Mouse (Mus musculus): ENCODE data around the gene Usp6nl.
A peak's percentile ranks its signal among the peaks of the same experiment; 100 is the strongest.

Usp6nl gene

DNA sequence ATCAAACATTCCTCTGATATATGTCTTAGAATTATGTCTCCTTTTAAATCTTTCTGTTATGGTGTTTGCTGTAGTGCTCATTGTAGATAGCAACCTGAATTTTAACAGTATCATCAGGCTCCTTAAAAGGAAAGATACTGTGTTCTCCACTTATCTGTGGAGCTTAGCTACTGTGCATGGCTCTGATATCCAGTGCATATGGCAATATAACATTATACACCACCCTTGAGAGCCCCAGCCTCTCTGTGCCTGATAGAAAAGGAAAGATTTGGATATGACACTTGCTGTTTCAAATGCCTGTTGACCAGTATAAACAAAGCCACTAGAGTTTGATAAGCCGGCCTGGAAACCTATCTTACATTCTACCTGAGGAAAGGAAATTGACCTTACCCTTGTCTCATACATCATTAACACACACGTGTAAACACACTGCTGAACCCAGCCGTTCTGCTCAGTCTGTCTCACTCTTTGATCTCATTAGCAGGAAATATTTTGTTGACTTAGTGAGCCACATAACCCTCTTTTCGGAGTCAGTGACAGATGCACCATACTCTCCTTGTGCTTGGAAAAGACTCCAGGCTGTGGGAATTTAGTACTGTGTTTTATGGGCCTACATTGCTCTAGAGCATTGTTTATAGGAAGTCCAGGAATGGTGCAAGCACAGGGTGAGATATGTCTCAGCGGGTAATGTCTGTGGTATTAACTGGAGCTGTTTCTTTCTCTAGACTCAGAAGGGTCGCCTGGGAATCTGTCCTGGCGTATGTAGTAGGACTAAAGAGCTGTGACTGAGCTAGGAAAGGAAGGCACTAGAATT lies 9.1 kb downstream of the Usp6nl start:
- DNase-seq (ENCODE audit: low read depth, low spot score), result no peak

DNA sequence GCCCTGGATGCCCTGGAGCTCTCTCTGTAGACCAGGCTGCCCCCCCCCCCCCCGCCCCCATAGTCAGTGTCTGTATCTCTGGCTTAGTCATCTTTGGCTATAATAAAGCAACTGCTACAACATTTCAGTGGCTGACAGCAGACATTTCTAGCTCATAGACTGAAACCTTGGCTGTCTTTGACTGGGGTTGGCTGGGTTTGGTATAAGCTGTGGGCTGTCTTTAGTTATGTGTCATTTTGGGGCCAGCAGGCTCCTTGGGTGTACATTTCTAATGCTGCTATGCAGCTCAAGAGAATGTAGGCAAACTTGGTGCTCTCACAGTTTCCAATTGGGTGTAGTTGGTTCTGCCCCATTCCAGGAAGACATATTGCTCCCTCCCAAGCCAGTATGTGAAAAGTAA lies 11.1 kb downstream of the Usp6nl start:
- DNase-seq (ENCODE audit: low read depth, low spot score), result no peak

DNA sequence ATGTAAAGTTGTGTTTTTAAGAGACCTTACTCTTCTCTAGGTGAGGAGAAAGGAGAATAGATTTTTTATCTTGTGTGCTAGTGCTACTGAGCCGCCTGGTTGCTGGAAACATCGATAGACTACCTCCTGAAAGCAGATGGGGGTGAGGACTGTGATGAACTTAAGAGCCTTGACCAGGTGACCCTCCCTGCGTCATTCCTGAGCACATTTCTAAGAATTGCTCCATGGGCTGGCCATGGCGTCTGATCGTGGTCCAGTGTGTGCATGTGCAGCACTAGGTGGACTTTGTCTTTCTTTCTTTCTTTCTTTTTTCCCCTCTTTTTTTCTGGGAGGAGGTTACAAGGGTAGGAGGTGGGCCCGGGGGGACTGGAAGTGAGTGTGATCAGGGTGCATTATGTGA lies 11.5 kb downstream of the Usp6nl start:
- DNase-seq (ENCODE audit: low read depth, low spot score), result no peak

DNA sequence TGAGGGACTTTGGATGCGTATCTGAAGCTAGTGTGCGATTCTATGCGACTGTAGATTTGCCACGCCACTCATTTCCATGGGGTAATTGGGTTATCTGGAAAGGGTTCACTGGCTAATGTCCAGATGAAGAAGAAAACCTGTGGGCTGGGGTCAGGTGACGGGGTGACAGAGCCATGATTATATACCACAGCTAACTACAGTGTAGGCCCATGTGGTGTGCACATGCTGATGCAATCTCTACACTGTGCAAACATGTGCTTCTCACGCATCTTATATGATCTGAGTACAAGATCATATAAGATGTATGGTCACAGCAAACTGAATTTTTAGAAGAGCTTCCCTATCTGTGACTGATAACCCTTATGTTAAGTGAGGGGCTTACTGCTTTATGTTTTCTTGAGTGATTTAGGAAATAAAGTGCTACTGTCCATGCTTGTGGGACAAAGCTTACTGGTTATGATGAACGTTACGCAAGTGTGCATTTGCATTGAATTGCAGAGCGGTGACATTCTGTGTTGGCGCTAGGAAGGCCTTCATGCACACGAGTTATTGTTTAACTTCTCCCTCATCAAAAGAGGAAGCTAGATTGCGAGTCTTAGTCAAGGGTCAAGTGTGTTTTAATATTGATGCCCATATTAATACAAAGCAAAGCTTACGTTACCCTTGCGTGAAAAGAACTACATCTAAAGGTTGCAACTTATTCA lies 12.7 kb downstream of the Usp6nl start:
- peak; percentile 69 for DNase-seq (ENCODE audit: low read depth, low spot score)

DNA sequence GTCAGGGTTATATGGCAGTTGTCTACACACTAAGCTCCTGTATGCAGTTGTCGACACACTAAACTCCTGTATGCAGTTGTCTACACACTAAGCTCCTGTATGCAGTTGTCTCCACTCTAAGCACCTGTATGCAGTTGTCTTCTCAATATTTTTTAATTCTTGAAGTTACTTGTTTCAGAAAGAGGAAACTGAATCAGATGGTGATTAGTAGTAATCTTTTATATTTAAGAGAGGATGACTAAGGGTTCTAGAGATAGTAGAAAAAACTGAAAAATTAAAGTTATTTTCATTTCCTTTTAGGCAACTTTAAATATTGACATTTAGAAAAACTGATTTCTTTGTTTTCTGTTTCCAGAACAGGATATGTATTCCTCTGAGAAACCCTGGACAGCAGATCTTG lies 13.5 kb downstream of the Usp6nl start:
- DNase-seq (ENCODE audit: low read depth, low spot score), result peak; percentile 45

DNA sequence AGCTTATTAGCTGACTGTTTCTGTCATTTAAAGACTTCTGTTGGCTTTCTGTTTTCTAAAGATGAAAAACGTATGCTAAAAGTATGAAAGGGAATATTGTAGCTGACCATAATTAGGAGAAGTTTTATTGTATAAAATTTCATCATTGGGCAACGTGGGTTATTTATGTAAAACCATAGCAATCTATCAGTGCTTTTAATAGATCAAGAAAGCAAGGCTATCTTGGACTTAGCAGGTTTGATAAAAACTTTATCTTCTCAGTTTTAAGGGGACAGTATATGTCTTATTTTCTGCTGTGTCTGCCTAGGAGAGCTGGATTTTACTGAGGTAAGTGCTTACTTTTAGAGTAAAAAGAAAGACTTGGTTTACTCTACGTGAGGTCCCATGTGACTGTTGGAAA lies 14.2 kb downstream of the Usp6nl start:
- DNase-seq (ENCODE audit: low read depth, low spot score), result peak; percentile 51

DNA sequence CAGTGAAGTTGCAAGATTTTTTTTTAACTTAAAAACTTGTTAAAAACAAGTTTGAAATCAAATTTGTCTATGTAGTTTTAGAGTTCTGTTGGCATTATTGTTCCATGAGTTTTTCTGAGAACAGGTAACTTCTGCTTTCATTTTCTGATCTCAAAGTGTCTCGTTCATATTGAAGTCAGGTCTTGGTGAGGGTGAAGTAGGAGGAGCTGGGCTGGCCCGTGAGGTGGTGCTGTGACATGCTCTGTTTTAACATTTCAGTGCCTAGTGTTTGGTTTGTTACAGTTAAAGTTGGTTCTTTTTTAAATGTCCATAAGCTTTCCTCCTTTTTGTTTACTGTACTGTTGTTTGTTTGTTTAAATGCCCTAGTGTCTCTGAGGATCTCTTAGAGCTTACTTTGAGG lies 15.0 kb downstream of the Usp6nl start:
- DNase-seq (ENCODE audit: low read depth, low spot score), result peak; percentile 85

DNA sequence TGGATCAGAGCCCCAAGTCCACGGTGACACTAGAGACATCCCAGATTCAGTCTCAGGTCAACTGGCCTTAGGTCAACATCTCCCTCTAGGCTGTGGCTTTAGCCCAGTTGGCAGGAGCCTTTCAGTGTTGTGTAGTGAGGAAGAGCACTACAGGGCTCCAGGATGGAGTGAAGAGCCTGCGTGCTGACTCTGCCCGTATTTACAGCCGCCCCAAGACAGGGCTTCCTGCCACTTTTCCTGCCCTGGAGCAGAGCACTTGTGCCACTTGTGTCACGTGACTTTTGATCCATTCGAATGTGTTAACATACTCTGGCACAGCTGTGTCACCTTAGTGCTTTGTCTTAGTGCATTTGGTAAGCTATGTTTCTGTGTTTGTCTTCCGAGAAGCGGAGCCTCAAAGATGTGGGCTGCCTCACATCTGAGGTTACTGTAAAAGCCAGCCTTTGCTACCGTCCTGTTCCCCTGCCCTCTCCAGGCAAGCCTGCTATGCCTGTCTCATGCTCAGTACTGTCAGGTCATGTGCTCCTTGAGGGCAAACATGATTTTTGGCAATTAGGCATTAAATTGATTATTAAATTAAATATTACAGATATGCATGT lies 15.7 kb downstream of the Usp6nl start:
- DNase-seq (ENCODE audit: low read depth, low spot score), result no peak

DNA sequence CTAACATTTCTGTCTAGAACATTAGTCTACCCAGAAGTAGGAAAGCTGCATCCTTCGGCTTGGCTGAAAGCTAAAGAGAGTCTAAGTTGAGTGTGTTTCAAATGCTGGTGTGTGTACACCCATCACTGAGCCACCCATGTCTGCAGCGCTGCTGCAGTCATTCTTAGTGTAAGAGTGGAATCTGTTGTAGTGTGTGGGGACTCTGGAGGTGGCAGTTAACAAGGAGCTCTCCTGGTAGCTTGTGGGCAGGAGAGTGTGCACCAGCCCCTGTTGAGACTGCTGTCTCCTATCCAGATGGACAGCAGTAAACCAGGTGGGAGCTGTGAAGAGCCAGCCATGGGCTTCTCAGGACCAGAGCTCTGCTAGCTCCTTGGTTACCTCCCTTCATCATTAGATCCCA lies 18.0 kb downstream of the Usp6nl start:
- DNase-seq (ENCODE audit: low read depth, low spot score), result no peak

DNA sequence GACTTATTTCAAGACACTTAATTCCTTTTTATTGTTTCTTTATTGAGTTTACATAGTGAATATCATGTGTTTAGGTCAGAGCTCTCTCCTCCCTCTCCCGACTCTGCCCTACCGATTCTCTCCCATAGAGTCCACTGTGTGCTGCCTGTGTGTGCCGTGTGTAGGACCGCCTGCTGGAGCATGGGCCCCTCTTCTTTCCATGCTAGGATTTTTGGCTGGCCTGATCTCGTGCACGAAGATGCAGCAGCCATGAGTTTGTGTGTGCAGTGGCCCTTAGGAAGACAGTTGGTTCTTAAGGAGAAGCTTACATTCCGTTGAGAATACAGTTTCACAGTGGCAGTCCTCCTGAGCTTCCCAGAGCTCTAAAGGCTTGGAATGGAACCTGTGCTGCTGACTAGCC lies 19.0 kb downstream of the Usp6nl start:
- no peak for DNase-seq (ENCODE audit: low read depth, low spot score)

DNA sequence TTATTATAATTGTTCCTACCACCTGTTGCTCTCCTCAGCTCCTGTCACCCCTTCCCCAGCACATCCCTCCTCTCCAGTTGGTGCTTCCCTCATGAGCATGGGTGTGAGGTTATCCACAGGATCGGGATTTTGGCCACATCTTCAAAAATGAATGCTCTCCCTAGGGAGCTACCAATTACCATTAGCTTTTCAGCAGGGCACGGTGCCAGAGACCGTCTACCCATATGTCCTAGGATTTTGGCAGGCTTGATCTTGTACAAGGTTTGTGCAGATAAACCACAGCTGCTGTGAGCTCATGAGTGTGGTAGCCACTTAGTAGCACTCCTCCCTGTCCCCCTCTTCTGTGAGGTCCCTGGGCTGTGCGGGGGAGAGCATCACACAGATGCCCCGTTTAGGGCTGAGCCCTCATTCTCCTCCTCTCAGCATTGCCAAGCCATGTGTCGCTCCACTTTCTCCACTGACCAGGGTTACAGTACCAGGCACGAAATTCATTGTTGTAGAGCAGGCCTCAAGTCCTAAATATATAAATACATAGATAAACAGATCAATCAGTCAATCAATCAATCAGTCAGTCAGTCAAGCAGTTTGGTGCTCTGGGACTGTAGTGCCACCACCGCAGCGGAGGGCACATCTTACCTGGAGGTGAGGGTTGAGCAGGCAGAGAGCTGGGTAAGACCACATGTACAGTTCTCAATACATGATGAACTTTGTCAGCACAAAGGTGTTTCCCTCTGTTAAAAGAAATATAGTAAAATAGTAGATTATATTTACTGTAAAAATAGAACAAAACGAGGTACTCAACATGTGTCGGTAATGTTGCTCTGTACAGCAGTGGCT lies 27.0 kb downstream of the Usp6nl start:
- no peak for DNase-seq (ENCODE audit: low read depth, low spot score)

DNA sequence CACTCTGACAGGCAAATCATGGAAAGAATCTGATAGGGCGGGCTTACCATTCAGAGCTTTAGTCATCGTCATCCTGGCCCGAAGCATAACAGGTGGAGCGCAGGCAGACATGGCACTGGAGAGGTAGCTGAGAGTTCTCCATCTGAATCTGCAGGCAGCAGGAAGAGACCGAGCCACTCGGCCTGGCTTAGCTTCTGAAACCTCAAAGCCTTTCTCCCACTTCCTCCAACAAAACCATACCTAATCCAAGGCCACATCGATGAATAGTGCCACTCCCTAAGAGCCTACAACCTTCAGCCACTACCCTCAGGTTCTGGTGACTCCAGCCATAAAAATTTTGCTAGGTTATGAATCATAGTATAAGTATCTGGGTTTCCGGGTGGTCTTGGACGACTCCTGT lies 27.7 kb downstream of the Usp6nl start:
- DNase-seq (ENCODE audit: low read depth, low spot score), result no peak

DNA sequence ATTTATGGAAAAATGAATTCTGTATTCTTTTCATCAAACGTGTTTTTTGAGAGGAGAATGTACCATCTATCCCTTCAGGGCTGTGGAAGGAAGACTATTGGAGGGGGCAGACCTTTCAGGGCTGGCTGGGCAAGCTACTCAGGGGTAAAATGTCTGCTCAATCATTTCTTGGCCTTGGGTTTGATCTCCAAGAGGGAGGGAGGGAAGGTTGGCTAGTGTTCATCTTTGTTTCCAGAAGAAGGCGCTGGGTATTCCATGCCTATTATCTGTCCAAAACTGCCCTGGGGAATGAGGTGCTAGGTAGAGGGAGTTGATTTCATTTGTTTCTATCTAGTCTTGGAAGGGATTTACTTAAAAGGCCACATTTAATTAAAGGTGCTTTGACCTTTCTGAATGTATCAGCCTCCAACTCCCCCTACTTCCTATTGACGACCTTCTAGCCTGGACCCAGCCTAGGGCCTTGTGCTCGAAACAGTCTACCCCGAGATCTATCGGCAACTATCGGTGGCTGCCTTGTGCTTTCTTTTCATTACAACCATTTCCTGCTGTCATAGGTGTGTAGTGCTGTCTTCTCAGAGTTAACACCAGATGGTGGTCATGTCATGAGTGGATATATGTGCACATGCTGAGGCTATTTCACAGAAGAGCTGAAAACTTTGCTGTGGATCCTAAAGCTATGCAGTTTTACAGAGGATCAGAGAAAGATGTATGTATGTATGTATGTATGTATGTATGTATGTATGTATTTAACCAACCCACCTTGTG lies 28.6 kb downstream of the Usp6nl start:
- DNase-seq (ENCODE audit: low read depth, low spot score), result peak; percentile 62

DNA sequence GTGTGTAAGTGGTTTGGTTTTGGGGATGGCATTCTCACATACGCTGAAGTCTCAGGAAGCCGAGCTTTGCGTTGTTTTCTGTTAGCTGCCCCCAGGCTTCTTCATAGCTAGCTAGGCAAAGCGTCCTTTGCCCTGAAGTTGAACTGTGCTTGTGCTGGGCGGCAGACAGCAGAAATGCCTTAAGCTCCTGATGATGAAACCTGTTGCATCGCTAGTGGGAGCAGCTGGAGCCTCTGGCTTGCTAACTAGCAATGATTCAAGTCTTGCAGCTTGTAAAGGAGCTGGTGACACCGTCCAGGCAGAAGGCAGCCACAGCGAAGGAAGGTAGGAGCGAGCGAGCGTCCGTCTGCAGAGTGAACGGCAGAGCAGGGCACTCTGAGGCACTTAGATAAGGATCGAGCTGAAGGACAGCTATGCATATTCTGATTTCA lies 30.1 kb downstream of the Usp6nl start:
- peak; percentile 81 for DNase-seq (ENCODE audit: low read depth, low spot score)

DNA sequence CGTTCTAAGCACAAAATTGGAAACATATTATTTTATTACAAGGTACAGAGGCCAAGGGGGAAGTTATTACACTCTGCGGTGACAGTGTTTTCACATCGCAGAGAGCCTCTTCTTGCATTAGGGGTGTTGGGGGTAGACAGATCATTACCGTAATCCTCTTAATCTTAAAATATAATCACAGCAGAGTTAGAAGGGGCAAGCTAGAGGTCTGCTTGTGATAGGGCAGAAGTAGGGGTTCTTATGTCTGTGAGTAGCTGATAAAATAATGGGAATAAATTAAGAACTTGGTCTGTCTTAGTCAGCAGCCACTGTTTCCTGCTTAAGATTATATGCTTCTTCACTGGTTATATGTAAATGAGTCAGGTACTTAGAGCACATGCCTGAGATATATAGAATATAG lies 30.6 kb downstream of the Usp6nl start:
- peak; percentile 77 for DNase-seq (ENCODE audit: low read depth, low spot score)

DNA sequence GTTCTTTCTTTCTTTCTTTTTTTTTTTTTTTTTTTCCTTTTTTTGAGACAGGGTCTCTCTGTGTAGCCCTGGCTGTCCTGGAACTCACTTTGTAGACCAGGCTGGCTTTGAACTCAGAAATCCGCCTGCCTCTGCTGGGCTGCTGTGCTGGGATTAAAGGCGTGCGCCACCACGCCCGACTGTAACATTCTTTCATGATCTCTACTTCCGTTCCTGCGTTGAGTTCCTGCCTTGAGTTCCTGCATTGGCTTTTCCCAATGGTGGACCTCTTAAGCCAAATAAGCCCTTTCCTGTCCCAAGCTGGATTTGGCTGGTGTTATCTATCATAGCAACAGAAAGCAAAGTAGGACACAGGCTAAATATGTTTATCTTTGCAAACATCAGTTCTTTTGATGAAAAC lies 34.8 kb downstream of the Usp6nl start:
- DNase-seq (ENCODE audit: low read depth, low spot score), result no peak

DNA sequence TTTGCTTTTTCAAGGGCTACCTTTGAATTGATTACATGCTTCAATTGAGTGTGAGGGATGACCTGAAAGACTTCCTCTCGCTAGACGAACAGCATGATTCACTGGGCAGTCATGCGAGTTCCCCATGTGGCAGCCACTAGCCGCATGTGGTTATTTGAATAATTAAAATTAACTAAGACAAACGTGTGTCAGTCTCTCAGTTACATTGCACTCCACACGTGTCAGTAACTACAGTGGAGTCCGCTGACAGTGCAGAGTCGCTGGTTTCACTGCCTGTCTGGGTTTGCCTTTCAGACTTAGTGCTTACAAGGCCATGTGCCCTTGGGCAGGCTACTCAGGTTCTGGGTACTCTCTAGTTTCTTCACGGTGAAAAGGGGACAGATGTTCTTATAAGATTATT lies 37.2 kb downstream of the Usp6nl start:
- peak; percentile 91 for DNase-seq (ENCODE audit: low read depth, low spot score)

DNA sequence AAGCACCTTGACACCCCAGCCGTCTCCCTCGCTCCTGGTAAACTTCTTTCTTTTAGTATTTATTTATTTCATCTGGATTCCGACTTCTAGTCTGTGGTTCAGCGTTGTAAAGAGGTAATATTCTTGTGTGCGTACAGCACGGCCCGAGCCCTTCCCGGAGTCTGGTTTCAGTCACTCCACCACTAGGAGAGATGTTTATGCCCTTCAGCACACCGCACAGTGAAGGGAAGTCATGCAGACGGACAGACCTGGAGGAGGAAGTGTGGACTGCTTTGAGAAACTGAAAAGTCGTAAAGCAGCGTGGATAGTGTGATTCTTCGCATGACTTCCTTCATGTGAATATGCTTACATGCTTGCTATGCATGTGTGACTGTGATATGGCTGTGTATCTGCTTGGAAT lies 40.7 kb downstream of the Usp6nl start:
- DNase-seq (ENCODE audit: low read depth, low spot score), result peak; percentile 82

DNA sequence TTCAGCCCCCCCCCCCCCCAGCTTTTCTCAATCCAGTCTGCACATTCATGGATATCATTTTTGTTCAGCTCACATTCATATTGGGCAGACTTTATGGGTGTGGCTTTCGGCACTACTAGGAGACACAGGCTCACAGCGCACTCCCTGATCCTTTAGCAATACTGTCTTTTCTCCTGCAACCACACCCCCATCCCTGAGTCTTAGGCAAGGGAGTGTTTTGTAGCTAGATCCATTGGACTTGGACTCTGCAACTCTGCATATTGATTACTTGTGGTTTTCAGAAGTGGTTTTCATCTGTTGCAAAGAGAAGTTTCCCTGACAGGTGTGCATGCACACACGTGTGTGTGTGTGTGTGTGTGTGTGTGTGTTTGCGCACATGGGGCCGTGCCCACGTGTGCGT lies 41.5 kb downstream of the Usp6nl start:
- DNase-seq (ENCODE audit: low read depth, low spot score), result no peak

DNA sequence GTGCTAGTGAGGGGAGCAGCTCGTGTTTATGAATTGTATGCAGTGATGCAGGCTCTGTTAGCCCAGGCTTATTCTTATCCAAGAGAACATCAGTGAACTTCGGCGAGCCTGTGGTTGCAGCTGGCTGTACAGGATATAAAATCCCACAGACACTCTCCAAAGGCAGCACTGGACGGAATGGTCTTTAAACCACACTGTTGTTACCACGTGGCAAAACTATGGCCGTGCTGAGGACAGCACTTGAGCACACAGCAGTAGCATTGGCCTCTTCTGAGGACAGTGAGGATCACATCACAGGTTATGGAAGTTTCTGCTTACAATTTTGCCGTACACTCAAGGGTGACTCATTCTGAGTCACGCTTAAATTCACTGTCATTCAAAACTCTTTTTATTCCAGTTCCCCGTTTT lies 44.1 kb downstream of the Usp6nl start:
- DNase-seq (ENCODE audit: low read depth, low spot score), result no peak

DNA sequence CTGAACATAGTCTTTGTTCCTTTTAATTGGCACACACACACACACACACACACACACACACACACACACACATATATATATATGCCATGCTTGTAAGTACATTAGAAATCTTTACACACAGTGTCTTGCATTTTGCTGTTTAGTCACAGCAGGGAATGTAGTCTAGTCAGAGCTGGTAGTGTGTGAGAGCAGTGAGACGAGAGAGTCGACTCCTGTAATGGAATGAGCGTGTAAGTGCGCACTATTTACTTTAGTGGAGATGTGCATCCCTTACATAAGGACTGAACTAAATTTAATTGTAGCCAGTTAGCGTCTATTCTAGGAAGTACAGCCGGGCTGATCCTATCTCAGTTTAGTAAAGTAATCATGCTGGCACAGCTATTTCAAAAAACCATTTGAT lies 44.5 kb downstream of the Usp6nl start:
- no peak for DNase-seq (ENCODE audit: low read depth, low spot score)

All from A20 (cell line).